Mouse (Mus musculus) liver, postnatal 0 days (tissue): ENCODE data around the gene Idh3g.

Source experiments
- CTCF ChIP-seq: sonication (generic); IDR thresholded peaks from 2 replicates; pipeline ENCODE4 v1.5.1; 2016; ENCODE audit warnings: antibody characterized with exemption, low read depth
- EP300 ChIP-seq: IDR thresholded peaks from 2 replicates; pipeline ENCODE4 v1.6.1; 2016; ENCODE audit warnings: antibody characterized with exemption, low read depth, mild to moderate bottlenecking

GRCm38 (mm10) chrX:73765311-73765710, 21.4 kb downstream of the Idh3g start:
- TF ChIP-seq CTCF (no peak), EP300 (no peak)
